Mouse (Mus musculus): Measurements from ENCODE around the gene B3gat1. TPM values are rescaled to one million over a fixed set of nuclear protein-coding genes. Genes with fewer than 3 reads are reported as not detected.

The B3gat1 gene
- total RNA-seq (2014; fragmentation: Nextera tagmentation) (not detected in 2 replicates), total RNA-seq (2017) (not detected in 2 replicates)

- peak; percentile 52 for ATAC-seq (replicated peaks; ENCODE audit: poor library complexity, severe bottlenecking)
Measured at GRCm38 (mm10) chr9:26733206-26733891, at the start of gene B3gat1. Gene B3gat1 (plus strand): TSS chr9:26733728.

- no peak for ATAC-seq (replicated peaks; ENCODE audit: poor library complexity, severe bottlenecking)
Measured at GRCm38 (mm10) chr9:26689171-26689570, 44.4 kb upstream of the B3gat1 start.

GRCm38 (mm10) chr9:26689956-26690698, 43.4 kb upstream of the B3gat1 start:
- ATAC-seq (replicated peaks; ENCODE audit: poor library complexity, severe bottlenecking): no peak

GRCm38 (mm10) chr9:26692641-26693040, 40.9 kb upstream of the B3gat1 start:
- ATAC-seq (replicated peaks; ENCODE audit: poor library complexity, severe bottlenecking): no peak

- ATAC-seq (replicated peaks; ENCODE audit: poor library complexity, severe bottlenecking): no peak
Measured at GRCm38 (mm10) chr9:26694656-26695055, 38.9 kb upstream of the B3gat1 start.

- no peak for ATAC-seq (replicated peaks; ENCODE audit: poor library complexity, severe bottlenecking)
Measured at GRCm38 (mm10) chr9:26695178-26695577, 38.4 kb upstream of the B3gat1 start.

GRCm38 (mm10) chr9:26698286-26698685, 35.2 kb upstream of the B3gat1 start:
- no peak for ATAC-seq (replicated peaks; ENCODE audit: poor library complexity, severe bottlenecking)

GRCm38 (mm10) chr9:26700329-26700728, 33.2 kb upstream of the B3gat1 start:
- ATAC-seq (replicated peaks; ENCODE audit: poor library complexity, severe bottlenecking): no peak

GRCm38 (mm10) chr9:26718388-26718787, 15.1 kb upstream of the B3gat1 start:
- no peak for ATAC-seq (replicated peaks; ENCODE audit: poor library complexity, severe bottlenecking)

GRCm38 (mm10) chr9:26721771-26722170, 11.8 kb upstream of the B3gat1 start:
- ATAC-seq (replicated peaks; ENCODE audit: poor library complexity, severe bottlenecking): no peak

GRCm38 (mm10) chr9:26725709-26726108, 7.8 kb upstream of the B3gat1 start:
- no peak for ATAC-seq (replicated peaks; ENCODE audit: poor library complexity, severe bottlenecking)

GRCm38 (mm10) chr9:26727445-26727844, 6.1 kb upstream of the B3gat1 start:
- no peak for ATAC-seq (replicated peaks; ENCODE audit: poor library complexity, severe bottlenecking)

- no peak for ATAC-seq (replicated peaks; ENCODE audit: poor library complexity, severe bottlenecking)
Measured at GRCm38 (mm10) chr9:26728556-26728955, 5.0 kb upstream of the B3gat1 start.

GRCm38 (mm10) chr9:26733986-26734385, 458 bp downstream of the B3gat1 start:
- no peak for ATAC-seq (replicated peaks; ENCODE audit: poor library complexity, severe bottlenecking)

- no peak for ATAC-seq (replicated peaks; ENCODE audit: poor library complexity, severe bottlenecking)
Measured at GRCm38 (mm10) chr9:26737116-26737515, 3.6 kb downstream of the B3gat1 start.

- no peak for ATAC-seq (replicated peaks; ENCODE audit: poor library complexity, severe bottlenecking)
Measured at GRCm38 (mm10) chr9:26742817-26743216, 9.3 kb downstream of the B3gat1 start.

- no peak for ATAC-seq (replicated peaks; ENCODE audit: poor library complexity, severe bottlenecking)
Measured at GRCm38 (mm10) chr9:26747121-26747520, 13.6 kb downstream of the B3gat1 start.

GRCm38 (mm10) chr9:26748893-26749292, 15.4 kb downstream of the B3gat1 start:
- no peak for ATAC-seq (replicated peaks; ENCODE audit: poor library complexity, severe bottlenecking)

- no peak for ATAC-seq (replicated peaks; ENCODE audit: poor library complexity, severe bottlenecking)
Measured at GRCm38 (mm10) chr9:26760081-26760480, 26.6 kb downstream of the B3gat1 start.

- ATAC-seq (replicated peaks; ENCODE audit: poor library complexity, severe bottlenecking): no peak
Measured at GRCm38 (mm10) chr9:26760576-26760975, 27.0 kb downstream of the B3gat1 start.

- no peak for ATAC-seq (replicated peaks; ENCODE audit: poor library complexity, severe bottlenecking)
Measured at GRCm38 (mm10) chr9:26762477-26762876, 28.9 kb downstream of the B3gat1 start.

- ATAC-seq (replicated peaks; ENCODE audit: poor library complexity, severe bottlenecking): no peak
Measured at GRCm38 (mm10) chr9:26768181-26768580, 34.7 kb downstream of the B3gat1 start.

Data from granulocyte monocyte progenitor cell, adult 5-6 weeks (primary cell).